Mouse (Mus musculus) c-Kit-positive CD71-positive TER-119-negative erythroid progenitor cells, embryonic 14.5 days (primary cell): Measurements from ENCODE around the gene Foxo3.

ENCODE experiments used
- DNase-seq: peaks from one replicate; pipeline ENCODE4 v3.0.0-alpha.2; 2013; ENCODE audit warnings: low read depth

Foxo3 gene

DNA sequence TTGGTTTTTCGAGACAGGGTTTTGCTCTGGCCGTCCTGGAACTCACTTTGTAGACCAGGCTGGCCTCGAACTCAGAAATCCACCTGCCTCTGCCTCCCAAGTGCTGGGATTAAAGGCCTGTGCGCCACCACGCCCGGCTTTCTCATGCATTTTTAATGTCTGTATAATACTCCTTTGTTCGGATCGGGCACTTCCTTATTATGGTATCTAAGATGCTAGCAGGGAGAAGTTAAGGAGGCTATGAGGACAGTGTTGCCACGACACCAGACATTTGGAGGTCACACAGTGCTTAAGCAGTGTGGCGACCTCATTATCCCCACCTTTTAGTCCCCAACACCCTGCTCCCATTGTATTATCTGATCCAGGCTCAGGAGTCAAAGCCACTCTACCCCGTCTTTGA, 97.8 kb downstream of the Foxo3 start:
- DNase-seq, result no peak

DNA sequence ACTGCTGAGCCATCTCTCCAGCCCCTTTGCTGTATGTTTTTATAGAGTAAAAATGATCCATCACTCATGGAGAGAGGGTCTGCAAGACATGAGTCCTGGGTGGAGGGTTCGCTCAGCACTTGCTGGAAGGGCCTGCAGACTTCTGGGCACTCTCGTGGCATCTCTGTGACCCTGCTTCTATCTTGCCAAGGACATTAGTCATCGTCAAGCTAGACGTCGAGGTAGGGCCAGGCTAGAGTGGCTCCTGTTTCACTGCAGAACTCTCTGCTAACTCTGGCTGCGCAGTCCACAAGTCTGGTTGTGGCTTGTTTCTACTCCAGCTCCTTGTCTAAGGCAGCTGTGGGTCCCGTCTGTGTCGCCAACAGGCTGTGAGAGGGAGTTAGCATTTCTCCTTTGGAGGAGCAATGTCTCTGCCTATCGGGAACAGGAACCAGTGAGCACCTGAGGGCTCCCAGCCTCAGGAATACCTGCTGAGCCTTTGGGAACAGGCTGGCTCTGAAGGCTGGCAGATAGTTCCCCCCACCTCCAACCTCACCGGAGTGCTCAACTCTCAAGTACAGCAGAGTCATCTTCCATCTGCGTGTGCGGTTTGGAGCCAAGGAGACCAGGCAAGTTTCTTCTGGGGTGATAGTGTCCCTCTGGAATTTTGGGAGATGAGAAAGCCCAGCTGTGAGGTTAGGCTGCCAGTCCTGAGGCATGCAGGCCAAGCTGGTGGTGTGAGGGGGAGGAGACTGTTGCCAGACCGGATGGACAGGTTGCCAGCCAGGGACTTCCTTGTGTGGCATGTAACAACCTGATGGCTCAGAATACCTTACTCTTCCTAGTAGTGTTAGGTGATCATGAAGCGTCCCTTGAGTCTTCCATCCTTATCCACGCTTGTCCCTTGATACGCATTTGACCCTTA, 98.5 kb downstream of the Foxo3 start:
- DNase-seq, result no peak

DNA sequence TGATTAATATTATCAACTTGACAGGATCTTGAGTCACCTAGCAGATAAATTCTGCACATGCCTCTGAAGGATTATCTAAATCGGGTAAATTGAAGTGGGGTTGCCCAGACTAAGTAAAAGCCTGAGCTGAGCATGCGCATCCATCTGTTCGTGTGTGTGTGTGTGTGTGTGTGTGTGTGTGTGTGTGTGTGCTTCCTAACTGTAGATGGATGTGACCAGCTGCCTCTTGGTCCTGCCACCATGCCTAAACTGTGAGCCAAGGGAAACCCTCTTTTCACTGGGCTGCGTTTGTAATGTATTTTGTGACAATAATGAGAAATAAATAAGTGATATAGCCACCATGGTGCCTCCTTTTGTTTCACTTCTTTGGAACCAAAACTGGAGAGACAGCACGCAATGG, 102.3 kb downstream of the Foxo3 start:
- DNase-seq, result no peak

DNA sequence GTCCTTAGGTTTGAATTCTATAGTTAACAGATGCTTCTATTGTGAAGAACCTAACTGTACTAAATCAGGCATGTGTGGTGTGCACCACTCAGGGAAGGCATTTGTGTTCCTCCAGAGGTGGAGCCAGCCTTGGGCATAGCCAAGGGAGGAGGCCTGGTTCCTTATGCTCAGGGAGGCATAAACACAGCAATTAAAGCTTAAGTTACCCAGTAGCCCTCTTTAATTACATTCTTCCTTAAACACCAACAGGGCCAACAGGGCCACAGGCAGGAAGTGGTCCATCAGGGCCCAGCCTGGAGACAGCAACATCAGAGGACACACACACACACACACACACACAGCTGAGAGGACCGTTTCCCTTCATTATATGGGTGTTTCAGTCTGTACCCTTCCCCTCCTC, 102.7 kb downstream of the Foxo3 start:
- no peak for DNase-seq

DNA sequence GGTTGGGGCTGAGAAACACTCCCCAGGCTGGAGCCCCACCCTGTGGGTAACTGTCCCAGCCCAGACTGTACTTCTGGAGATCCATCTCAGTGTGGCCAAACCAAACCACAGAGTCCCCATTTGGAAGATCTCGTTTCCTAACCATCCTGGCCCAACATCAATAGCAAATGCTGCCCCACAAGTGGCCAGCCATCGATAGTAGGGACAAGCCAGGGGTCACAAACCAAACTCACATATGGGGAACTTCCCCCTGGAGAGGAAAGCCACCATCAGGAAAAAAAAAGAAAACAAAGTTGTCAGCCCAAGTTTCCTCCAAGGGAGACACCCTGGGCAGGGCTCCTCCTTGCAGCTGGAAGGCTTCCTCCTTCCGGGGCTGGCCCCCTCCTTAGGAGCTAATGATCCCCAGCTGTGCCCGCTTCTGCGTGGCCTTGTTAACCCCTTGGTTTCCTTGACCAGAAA, 105.6 kb downstream of the Foxo3 start:
- no peak for DNase-seq

DNA sequence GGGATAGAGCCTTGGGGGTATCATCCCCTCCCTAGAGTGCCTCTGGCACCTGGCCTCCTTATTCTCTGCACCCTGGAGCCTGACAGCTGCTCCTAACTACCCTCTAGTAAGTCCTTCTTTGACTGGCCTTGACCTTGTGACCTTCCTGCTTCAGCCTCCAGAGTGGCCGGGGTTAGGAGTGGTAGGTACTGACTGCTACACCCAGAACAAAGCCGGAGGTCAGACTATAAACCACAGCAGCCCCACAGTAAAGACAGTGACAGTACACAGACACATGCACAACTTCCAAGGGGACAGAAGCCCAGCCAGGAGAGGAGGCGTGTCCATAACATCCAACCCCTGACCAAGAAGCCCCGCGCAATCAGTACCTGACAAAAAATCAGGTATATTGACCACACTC, 106.4 kb downstream of the Foxo3 start:
- DNase-seq, result no peak

DNA sequence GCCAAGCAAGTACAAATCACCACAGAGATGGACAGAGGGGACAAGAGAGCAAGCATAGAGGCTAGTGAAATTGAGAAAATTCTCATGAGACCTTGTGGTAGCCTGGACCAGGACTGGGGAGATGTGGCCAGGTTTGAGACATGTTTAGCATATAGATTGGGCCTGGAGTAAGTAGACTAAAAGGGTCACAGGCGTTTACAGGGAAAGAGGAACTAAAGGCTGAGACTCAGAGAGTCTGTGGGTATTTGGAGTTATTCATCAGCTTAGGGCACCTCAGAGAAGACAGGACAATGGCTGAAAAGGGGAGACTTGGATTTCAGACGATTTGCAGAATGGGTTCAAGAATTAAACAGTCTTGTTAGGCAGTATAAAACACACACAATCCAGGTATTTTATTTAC, 121.8 kb downstream of the Foxo3 start:
- no peak for DNase-seq

DNA sequence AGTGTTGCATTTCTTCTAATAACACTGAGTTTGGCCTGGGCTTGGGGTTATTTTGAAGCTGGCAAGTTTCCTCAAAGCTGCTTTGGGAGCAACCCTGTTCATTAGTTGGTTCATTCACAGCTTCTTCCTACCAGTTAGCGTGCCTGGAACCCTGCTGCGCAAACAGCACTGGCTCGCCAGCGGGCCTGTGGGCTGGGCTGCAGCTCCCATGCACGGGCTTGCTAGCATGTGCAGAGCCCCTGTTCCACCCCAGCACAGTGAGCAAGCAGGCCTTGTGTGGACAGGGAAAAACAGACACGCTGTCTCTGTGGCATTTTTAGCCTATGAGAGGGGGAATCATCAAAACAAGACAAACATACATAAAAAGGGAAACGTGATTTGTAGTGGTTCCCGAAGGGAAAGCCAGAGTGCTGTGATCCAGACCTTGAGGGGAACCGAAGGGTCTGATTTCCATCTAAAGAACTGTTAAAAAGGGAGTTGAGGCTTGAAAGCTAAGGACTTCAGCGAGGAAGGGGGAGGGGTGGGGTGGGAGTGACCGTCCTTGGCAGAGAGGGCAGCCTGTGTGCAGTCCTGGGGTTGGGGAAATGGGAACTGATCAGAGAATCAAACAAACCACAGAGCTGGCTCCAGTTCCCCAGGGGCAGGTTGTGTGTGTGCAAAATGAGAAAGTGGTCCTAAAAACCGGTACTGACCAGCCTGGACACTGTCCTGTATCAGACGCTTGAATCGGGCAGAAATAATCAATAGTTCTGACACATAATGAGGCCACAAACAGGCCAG, 123.9 kb downstream of the Foxo3 start:
- no peak for DNase-seq

DNA sequence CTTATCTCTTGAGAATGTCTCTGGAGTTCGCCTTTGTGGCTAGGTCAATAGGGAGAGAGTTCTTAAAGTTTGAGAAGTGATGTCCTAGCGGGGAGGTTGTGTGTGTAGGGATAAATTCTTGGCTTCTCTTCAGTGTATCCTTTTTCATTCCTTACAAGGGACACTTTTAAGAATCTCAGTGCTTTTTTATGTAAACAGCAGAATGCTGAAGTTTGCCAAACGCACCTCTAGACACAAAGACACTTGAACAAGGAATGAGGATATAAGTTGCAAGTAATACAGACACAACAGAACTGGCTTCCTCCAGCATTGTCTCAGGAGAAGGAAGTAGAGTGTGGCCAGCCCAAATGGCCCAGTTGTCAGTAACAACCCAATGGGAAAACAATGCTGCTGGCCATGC, 126.8 kb downstream of the Foxo3 start:
- no peak for DNase-seq

DNA sequence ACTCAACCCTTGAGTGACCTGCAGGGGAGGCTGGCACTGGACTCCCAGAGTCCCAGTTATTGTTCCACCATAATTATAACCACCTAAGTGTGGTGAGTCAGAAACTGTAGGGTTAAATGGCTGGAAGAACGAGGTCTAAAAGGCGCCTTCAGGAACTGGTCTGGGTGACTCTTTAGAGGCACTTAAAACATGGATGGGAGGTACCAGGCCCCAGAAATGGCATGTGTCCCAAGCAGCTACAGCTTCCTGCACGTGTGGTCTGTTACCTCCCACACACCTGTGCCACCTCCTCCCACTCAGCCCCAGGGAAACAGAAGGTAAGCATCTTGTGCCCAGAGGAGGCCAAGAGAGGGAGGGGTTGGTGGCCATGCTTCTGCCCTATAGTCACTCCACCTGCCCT, 128.2 kb downstream of the Foxo3 start:
- DNase-seq, result no peak

DNA sequence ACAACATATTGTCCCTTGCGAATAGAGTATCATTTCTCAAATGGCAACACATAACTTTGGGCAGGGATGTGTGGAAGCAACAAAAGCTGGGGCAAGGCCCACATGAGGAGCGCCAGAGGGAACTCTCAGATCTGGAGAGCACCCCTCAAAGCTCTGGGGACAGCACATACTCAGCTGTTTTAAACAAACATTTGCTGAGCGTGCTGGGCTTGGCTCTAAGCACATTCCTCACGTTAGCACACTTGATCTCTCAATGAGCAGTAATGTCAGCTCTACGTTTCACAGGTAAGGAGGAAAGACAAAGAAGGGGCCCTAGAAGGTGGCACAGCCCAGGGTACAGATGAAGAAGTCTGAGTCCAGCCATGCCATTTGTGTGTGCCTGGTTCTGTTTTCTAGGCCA, 131.3 kb downstream of the Foxo3 start:
- DNase-seq, result no peak

DNA sequence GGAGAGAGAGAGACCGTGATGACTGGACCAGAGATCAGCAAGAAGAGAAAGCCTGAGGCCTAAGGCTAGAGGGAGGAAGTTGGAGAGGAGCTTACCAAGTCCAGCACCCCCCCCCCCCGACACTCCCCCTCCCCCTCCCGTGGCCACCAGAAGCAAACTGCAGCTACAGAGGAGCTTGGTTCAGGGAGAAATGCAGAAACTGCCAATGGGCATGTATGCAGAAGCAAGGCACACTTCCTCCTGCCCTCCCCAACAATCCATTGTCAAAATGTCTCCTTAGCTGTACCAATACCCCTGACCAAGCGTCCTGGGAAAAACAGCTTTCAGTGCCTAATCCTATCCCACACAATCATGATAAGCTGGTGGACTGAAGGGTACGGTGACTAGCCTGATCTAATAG, 131.8 kb downstream of the Foxo3 start:
- DNase-seq, result no peak

DNA sequence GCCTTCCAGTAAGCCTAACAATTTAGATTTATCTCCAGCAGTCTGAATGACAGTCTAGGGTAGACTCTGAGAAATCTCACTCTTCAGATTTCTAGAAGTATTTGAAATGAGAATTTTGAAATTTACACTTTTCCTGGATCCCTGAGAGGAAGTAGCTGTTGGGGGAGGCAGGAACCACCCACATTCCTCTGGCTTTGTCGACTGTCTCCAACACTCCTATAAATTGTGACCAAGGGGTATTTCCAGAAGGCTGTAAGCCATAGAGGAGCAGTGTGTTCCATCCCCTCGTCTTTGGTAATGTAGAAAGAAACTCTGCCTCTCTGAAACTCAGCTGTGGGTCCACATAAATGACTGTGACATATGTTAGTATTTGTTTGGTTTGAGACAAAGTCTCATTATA, 132.4 kb downstream of the Foxo3 start:
- no peak for DNase-seq

DNA sequence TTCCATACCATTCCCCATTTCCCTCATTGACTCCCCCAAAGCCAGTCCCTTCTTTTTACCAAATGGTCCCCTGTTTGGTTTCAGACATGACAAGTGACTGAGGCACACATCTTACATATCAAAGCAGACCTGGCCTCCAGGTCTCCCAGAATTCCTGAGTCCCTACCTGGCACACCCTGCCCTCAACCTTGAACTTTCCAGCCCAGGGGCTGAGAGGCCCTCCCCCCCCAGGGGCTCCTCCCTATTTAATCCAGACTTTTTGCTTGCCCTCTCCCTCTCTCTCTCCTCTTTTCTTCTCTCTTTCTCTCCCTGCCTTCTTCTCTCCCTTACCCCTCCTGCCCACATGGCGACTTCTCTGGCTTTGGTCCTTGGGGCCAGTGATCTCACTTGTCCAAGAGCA, 133.8 kb downstream of the Foxo3 start:
- DNase-seq, result no peak

DNA sequence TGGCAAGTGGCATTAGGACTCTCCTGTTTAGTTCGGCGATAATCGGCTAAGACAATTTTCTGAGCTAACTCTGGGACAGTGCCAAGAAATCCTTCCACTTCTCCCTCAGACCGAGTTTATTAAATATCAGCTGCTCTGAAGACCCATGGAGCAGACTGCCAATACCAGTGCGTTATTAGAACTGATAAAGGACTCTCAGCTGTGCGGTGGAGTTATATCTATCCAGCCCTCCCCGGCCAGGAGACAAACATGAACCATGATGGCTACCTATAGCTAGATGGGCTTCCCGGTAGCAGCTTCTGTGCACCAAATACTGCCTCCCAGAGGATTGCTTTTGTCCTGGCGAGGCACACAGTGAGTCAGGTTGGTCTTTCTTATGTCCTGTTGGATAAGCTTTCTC, 134.5 kb downstream of the Foxo3 start:
- DNase-seq, result no peak

DNA sequence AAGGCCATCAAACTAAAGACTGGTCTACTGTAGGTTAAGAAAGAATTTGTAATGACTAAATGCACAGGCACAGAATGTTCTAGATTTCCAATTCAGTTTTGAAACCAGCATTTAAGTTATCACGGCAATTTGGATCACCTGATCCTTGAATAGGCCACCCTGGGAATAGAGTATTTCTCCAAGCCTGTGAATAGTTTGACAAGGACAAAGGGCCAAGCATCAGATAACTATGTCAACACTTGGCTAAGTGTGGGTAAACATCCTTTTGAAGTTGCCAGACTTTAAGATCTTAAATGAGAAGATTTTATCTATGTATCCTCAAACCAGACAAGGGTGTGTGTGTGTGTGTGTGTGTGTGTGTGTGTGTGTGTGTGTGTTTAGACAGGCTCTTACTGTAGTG, 136.8 kb downstream of the Foxo3 start:
- DNase-seq, result no peak

DNA sequence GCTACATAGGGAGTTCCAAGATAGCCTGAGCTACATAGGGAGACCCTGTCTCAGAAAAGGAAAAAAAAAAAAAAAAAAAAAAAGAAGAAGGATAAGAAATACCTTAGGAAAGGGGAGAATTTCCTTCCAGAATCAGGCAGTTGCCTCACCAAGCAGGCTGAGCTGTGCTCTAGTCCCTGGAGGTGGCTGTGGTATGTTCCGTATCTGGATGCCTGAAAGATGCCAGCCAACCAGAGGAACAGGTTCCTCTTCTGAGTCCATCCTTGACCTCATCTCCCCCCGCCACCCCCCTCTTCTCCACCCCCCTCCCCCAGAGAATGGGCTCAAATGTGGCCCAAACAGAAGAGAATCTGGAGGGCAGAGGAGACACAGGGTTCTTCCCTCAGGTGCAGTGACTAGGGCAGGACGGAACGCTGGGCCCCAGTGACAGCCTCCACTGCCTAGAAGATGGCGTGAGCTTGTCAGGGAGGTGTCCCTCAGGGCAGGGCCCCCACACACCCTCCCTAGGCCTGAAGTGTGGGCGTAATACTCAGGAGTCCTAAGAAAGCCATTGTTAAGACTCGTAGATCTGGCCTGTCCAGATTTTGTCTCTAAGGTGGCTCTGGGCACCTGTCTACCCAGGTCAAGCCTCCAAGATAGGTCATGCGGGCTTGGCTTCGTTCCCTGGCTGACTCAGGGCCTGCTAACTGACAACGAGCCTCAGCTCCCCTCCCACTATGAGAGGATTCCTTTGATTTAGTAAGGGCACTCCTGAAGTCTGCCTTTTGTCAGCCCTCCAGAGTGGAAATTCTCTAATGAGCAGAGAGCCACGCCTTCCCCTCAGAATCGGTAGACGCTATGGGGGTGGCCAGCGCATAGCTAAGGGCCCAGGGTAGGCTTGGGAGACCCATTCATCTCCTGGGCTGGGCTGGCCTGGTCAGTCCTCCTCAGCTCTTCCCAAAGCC, 141.5 kb downstream of the Foxo3 start:
- no peak for DNase-seq
